Mouse (Mus musculus): ENCODE results near the gene Hhat. TPM values are rescaled to one million over a fixed set of nuclear protein-coding genes. Genes with fewer than 3 reads are reported as not detected.

Gene Hhat
- polyA plus RNA-seq, 1 experiment from 2014 or later: 3.9 TPM

- ATAC-seq (ENCODE audit: low FRiP score) (no peak), DNase-seq (ENCODE audit: low spot score) (no peak)
- Histone ChIP-seq H3K9me3 (ENCODE audit: control insufficient read depth, low read length) (no peaks in the 10 kb centered on the region), H3K27ac (no peak overlapping the region), H3K4me2 (replicated peaks) (no peak overlapping the region), H3K4me1 (replicated peaks; ENCODE audit: control insufficient read depth, insufficient read depth, low read length) (peaks cover 13% of the 10 kb centered on the region; the same call in 1 of the 2 replicates), H3K9ac (no peak overlapping the region), H3K4me3 (replicated peaks; ENCODE audit: low read length) (no peak overlapping the region), H3K36me3 (replicated peaks; ENCODE audit: control insufficient read depth, insufficient read depth) (no peaks in the 10 kb centered on the region), H3K27me3 (ENCODE audit: control insufficient read depth, insufficient read depth, low read length) (no peaks in the 10 kb centered on the region)
- 82% methylated on average over 6 of the region's 6 CpGs for WGBS
These were observed 21.6 kb downstream of the Hhat start for GRCm38 (mm10) chr1:192749270-192750041.

- H3K4me1 ChIP-seq (replicated peaks; ENCODE audit: control insufficient read depth, insufficient read depth, low read length): no peaks in the 10 kb centered on the region
- no peaks in the 10 kb centered on the region for H3K9me3 ChIP-seq (ENCODE audit: control insufficient read depth, low read length)
- H3K9ac ChIP-seq: no peak overlapping the region
- no peaks in the 10 kb centered on the region for H3K27me3 ChIP-seq (ENCODE audit: control insufficient read depth, insufficient read depth, low read length)
- DNase-seq (ENCODE audit: low spot score) (no peak), ATAC-seq (ENCODE audit: low FRiP score) (no peak)
- no peaks in the 10 kb centered on the region for H3K36me3 ChIP-seq (replicated peaks; ENCODE audit: control insufficient read depth, insufficient read depth)
- WGBS: 83% methylated on average over 6 of the region's 6 CpGs
- H3K27ac ChIP-seq: no peak overlapping the region
- no peak overlapping the region for H3K4me2 ChIP-seq (replicated peaks)
- no peak overlapping the region for H3K4me3 ChIP-seq (replicated peaks; ENCODE audit: low read length)
These were observed 24.8 kb downstream of the Hhat start for GRCm38 (mm10) chr1:192746201-192746600.

- no peaks in the 10 kb centered on the region for H3K27me3 ChIP-seq (ENCODE audit: control insufficient read depth, insufficient read depth, low read length)
- no peak for ATAC-seq (ENCODE audit: low FRiP score)
- DNase-seq (ENCODE audit: low spot score): no peak
- no peak overlapping the region for H3K9ac ChIP-seq
- no peaks in the 10 kb centered on the region for H3K9me3 ChIP-seq (ENCODE audit: control insufficient read depth, low read length)
- no peaks in the 10 kb centered on the region for H3K36me3 ChIP-seq (replicated peaks; ENCODE audit: control insufficient read depth, insufficient read depth)
- no peak overlapping the region for H3K4me3 ChIP-seq (replicated peaks; ENCODE audit: low read length)
- WGBS: 10% methylated on average over 16 of the region's 16 CpGs
- no peaks in the 10 kb centered on the region for H3K4me1 ChIP-seq (replicated peaks; ENCODE audit: control insufficient read depth, insufficient read depth, low read length)
- no peak overlapping the region for H3K4me2 ChIP-seq (replicated peaks)
- no peak overlapping the region for H3K27ac ChIP-seq
These were observed 25.6 kb downstream of the Hhat start for GRCm38 (mm10) chr1:192745240-192746101.

GRCm38 (mm10) chr1:192744880-192745239 is 26.2 kb downstream of the Hhat start:
- Histone ChIP-seq H3K4me1 (replicated peaks; ENCODE audit: control insufficient read depth, insufficient read depth, low read length) (no peaks in the 10 kb centered on the region), H3K4me2 (replicated peaks) (no peak overlapping the region), H3K4me3 (replicated peaks; ENCODE audit: low read length) (no peak overlapping the region), H3K27ac (no peak overlapping the region), H3K9me3 (ENCODE audit: control insufficient read depth, low read length) (no peaks in the 10 kb centered on the region), H3K27me3 (ENCODE audit: control insufficient read depth, insufficient read depth, low read length) (no peaks in the 10 kb centered on the region), H3K9ac (no peak overlapping the region), H3K36me3 (replicated peaks; ENCODE audit: control insufficient read depth, insufficient read depth) (no peaks in the 10 kb centered on the region)
- 67% methylated on average over 3 of the region's 3 CpGs for WGBS
- no peak for ATAC-seq (ENCODE audit: low FRiP score)
- DNase-seq (ENCODE audit: low spot score): no peak

- Histone ChIP-seq H3K4me3 (replicated peaks; ENCODE audit: low read length) (no peak overlapping the region), H3K4me1 (replicated peaks; ENCODE audit: control insufficient read depth, insufficient read depth, low read length) (no peaks in the 10 kb centered on the region), H3K9ac (no peak overlapping the region), H3K27me3 (ENCODE audit: control insufficient read depth, insufficient read depth, low read length) (no peaks in the 10 kb centered on the region), H3K36me3 (replicated peaks; ENCODE audit: control insufficient read depth, insufficient read depth) (no peaks in the 10 kb centered on the region), H3K9me3 (ENCODE audit: control insufficient read depth, low read length) (no peaks in the 10 kb centered on the region), H3K4me2 (replicated peaks) (no peak overlapping the region), H3K27ac (no peak overlapping the region)
- no peak for DNase-seq (ENCODE audit: low spot score)
- ATAC-seq (ENCODE audit: low FRiP score): no peak
- WGBS: 84% methylated on average over 7 of the region's 7 CpGs
These were observed 28.4 kb downstream of the Hhat start for GRCm38 (mm10) chr1:192742394-192743251.

- no peak for ATAC-seq (ENCODE audit: low FRiP score)
- H3K27me3 ChIP-seq (ENCODE audit: control insufficient read depth, insufficient read depth, low read length): no peaks in the 10 kb centered on the region
- H3K4me3 ChIP-seq (replicated peaks; ENCODE audit: low read length): no peak overlapping the region
- no peak overlapping the region for H3K4me2 ChIP-seq (replicated peaks)
- no peaks in the 10 kb centered on the region for H3K36me3 ChIP-seq (replicated peaks; ENCODE audit: control insufficient read depth, insufficient read depth)
- H3K4me1 ChIP-seq (replicated peaks; ENCODE audit: control insufficient read depth, insufficient read depth, low read length): no peaks in the 10 kb centered on the region
- 95% methylated on average over 2 of the region's 2 CpGs for WGBS
- no peaks in the 10 kb centered on the region for H3K9me3 ChIP-seq (ENCODE audit: control insufficient read depth, low read length)
- no peak for DNase-seq (ENCODE audit: low spot score)
- H3K27ac ChIP-seq: no peak overlapping the region
- no peak overlapping the region for H3K9ac ChIP-seq
These were observed 29.1 kb downstream of the Hhat start for GRCm38 (mm10) chr1:192741896-192742295.

- Histone ChIP-seq H3K4me1 (replicated peaks; ENCODE audit: control insufficient read depth, insufficient read depth, low read length) (0 out of 2 replicates have a peak, but pooled peaks cover 4% of the 10 kb centered on the region), H3K4me3 (replicated peaks; ENCODE audit: low read length) (no peak overlapping the region), H3K4me2 (replicated peaks) (no peak overlapping the region), H3K27ac (no peak overlapping the region), H3K9me3 (ENCODE audit: control insufficient read depth, low read length) (no peaks in the 10 kb centered on the region), H3K27me3 (ENCODE audit: control insufficient read depth, insufficient read depth, low read length) (no peaks in the 10 kb centered on the region), H3K9ac (no peak overlapping the region), H3K36me3 (replicated peaks; ENCODE audit: control insufficient read depth, insufficient read depth) (no peaks in the 10 kb centered on the region)
- ATAC-seq (ENCODE audit: low FRiP score) (no peak), DNase-seq (ENCODE audit: low spot score) (no peak)
- 42% methylated on average over 3 of the region's 3 CpGs for WGBS
These were observed 34.5 kb downstream of the Hhat start for GRCm38 (mm10) chr1:192736524-192736923.

GRCm38 (mm10) chr1:192736002-192736426 is 35.0 kb downstream of the Hhat start:
- H3K27me3 ChIP-seq (ENCODE audit: control insufficient read depth, insufficient read depth, low read length): no peaks in the 10 kb centered on the region
- no peak for DNase-seq (ENCODE audit: low spot score)
- 0 out of 2 replicates have a peak, but pooled peaks cover 4% of the 10 kb centered on the region for H3K4me1 ChIP-seq (replicated peaks; ENCODE audit: control insufficient read depth, insufficient read depth, low read length)
- H3K9ac ChIP-seq: no peak overlapping the region
- WGBS: 69% methylated on average over 9 of the region's 9 CpGs
- ATAC-seq (ENCODE audit: low FRiP score): no peak
- no peaks in the 10 kb centered on the region for H3K9me3 ChIP-seq (ENCODE audit: control insufficient read depth, low read length)
- no peaks in the 10 kb centered on the region for H3K36me3 ChIP-seq (replicated peaks; ENCODE audit: control insufficient read depth, insufficient read depth)
- H3K4me3 ChIP-seq (replicated peaks; ENCODE audit: low read length): no peak overlapping the region
- no peak overlapping the region for H3K27ac ChIP-seq
- H3K4me2 ChIP-seq (replicated peaks): no peak overlapping the region

- ATAC-seq (ENCODE audit: low FRiP score) (no peak), DNase-seq (ENCODE audit: low spot score) (no peak)
- WGBS: 88% methylated on average over 7 of the region's 7 CpGs
- no peaks in the 10 kb centered on the region for H3K36me3 ChIP-seq (replicated peaks; ENCODE audit: control insufficient read depth, insufficient read depth)
- no peak overlapping the region for H3K9ac ChIP-seq
- no peak overlapping the region for H3K4me3 ChIP-seq (replicated peaks; ENCODE audit: low read length)
- no peak overlapping the region for H3K4me2 ChIP-seq (replicated peaks)
- no peaks in the 10 kb centered on the region for H3K4me1 ChIP-seq (replicated peaks; ENCODE audit: control insufficient read depth, insufficient read depth, low read length)
- no peaks in the 10 kb centered on the region for H3K27me3 ChIP-seq (ENCODE audit: control insufficient read depth, insufficient read depth, low read length)
- no peak overlapping the region for H3K27ac ChIP-seq
- H3K9me3 ChIP-seq (ENCODE audit: control insufficient read depth, low read length): no peaks in the 10 kb centered on the region
These were observed 40.5 kb downstream of the Hhat start for GRCm38 (mm10) chr1:192730517-192730916.
